Mouse (Mus musculus) liver, postnatal 0 days (tissue): ENCODE measurements at regions not wholly inside any gene's neighbourhood (a gene's known extent, or its start where the extent isn't known, plus 50 kb on each side); places are given as distances from the start of the nearest gene placed in this dataset.

ENCODE experiments used
- ATAC-seq: fragments of 200-750 bp; cut with Nextera tagmentation; 2 replicates; pipeline ENCODE4 v1.8.0; 2017; ENCODE audit warnings: mild to moderate bottlenecking, moderate library complexity
- DNase-seq: peaks from one replicate; pipeline ENCODE4 v3.0.0-alpha.2; 2016
- H3K27ac ChIP-seq: fragments of 300-500 bp; sonication (generic); 2 replicates; pipeline ENCODE4 v1.5.1; 2014; ENCODE audit warnings: antibody characterized with exemption, moderate library complexity, mild to moderate bottlenecking, low read depth
- H3K27me3 ChIP-seq: fragments of 300-500 bp; sonication (generic); 2 replicates; pipeline ENCODE4 v1.6.1; 2014; ENCODE audit warnings: low read length, control low read depth, mixed read lengths; ENCODE audit not compliant: insufficient read depth
- H3K36me3 ChIP-seq: fragments of 300-500 bp; sonication (generic); replicated peaks from 2 replicates; pipeline ENCODE4 v1.6.1; 2014; ENCODE audit warnings: mild to moderate bottlenecking, control low read depth, low read length, moderate library complexity, mixed read lengths; ENCODE audit not compliant: insufficient read depth
- H3K4me1 ChIP-seq: fragments of 300-500 bp; sonication (generic); 2 replicates; pipeline ENCODE4 v1.6.1; 2014; ENCODE audit warnings: antibody characterized with exemption, mild to moderate bottlenecking, control low read depth; ENCODE audit not compliant: insufficient read depth
- H3K4me2 ChIP-seq: fragments of 300-500 bp; sonication (generic); 2 replicates; pipeline ENCODE4 v1.6.1; 2014; ENCODE audit warnings: low read depth, mild to moderate bottlenecking, low read length, moderate library complexity, mixed read lengths
- H3K4me3 ChIP-seq: fragments of 300-500 bp; sonication (generic); 2 replicates; pipeline ENCODE4 v1.5.1; 2014; ENCODE audit warnings: low read depth, low read length
- H3K9ac ChIP-seq: fragments of 300-500 bp; sonication (generic); replicated peaks from 2 replicates; pipeline ENCODE4 v1.6.1; 2014; ENCODE audit warnings: mild to moderate bottlenecking, moderate library complexity
- H3K9me3 ChIP-seq: fragments of 300-500 bp; sonication (generic); 2 replicates; pipeline ENCODE4 v1.6.1; 2016; ENCODE audit warnings: mild to moderate bottlenecking, control low read depth, low read length, mixed read lengths
- CTCF ChIP-seq: sonication (generic); IDR thresholded peaks from 2 replicates; pipeline ENCODE4 v1.5.1; 2016; ENCODE audit warnings: antibody characterized with exemption, low read depth
- EP300 ChIP-seq: IDR thresholded peaks from 2 replicates; pipeline ENCODE4 v1.6.1; 2016; ENCODE audit warnings: antibody characterized with exemption, low read depth, mild to moderate bottlenecking
- WGBS: fragments of 180-500 bp; shearing (Covaris S2); extraction: QIAGEN DNeasy Blood & Tissue Kit; methylation state at CpG from one replicate; pipeline ENCODE4 v1.1.7; 2014; ENCODE audit not compliant: insufficient replicate concordance; 5-methylcytosine and 5-hydroxymethylcytosine counted together

GRCm38 (mm10) chr13:93992961-93993360 lies 64.6 kb upstream of the Lhfpl2 start:
- ATAC-seq (no peak), DNase-seq (no peak)
- Histone ChIP-seq H3K9ac (no peak overlapping the region), H3K27me3 (no peaks in the 10 kb centered on the region), H3K9me3 (no peaks in the 10 kb centered on the region), H3K36me3 (no peaks in the 10 kb centered on the region), H3K27ac (no peak overlapping the region), H3K4me3 (no peak overlapping the region), H3K4me2 (no peak overlapping the region), H3K4me1 (peaks cover 23% of the 10 kb centered on the region)
- WGBS = 69% methylated on average over 4 of the region's 4 CpGs
- TF ChIP-seq CTCF (no peak), EP300 (no peak)

GRCm38 (mm10) chr13:93995423-93995822 lies 62.2 kb upstream of the Lhfpl2 start:
- no peaks in the 10 kb centered on the region for H3K9me3 ChIP-seq
- WGBS = 67% methylated on average over 3 of the region's 3 CpGs
- H3K9ac ChIP-seq = no peak overlapping the region
- no peak for DNase-seq
- peak overlapping the region; percentile 62 for H3K27ac ChIP-seq
- no peak for ATAC-seq
- peaks cover 10% of the 10 kb centered on the region for H3K4me1 ChIP-seq
- no peak overlapping the region for H3K4me3 ChIP-seq
- TF ChIP-seq CTCF (no peak), EP300 (no peak)
- no peaks in the 10 kb centered on the region for H3K36me3 ChIP-seq
- H3K4me2 ChIP-seq = no peak overlapping the region
- H3K27me3 ChIP-seq = no peaks in the 10 kb centered on the region

GRCm38 (mm10) chr13:93996535-93997382 lies 60.8 kb upstream of the Lhfpl2 start:
- Histone ChIP-seq H3K36me3 (no peaks in the 10 kb centered on the region), H3K4me1 (peaks cover 4% of the 10 kb centered on the region; the same call in 1 of the 2 replicates), H3K9me3 (no peaks in the 10 kb centered on the region), H3K9ac (no peak overlapping the region), H3K27ac (peak overlapping the region; percentile 61; the same call in 1 of the 2 replicates), H3K4me2 (no peak overlapping the region), H3K4me3 (no peak overlapping the region), H3K27me3 (no peaks in the 10 kb centered on the region)
- ATAC-seq = peak; percentile 15; the same call in 1 of the 2 replicates
- TF ChIP-seq EP300 (no peak), CTCF (no peak)
- 56% methylated on average over 10 of the region's 10 CpGs for WGBS
- DNase-seq = no peak

GRCm38 (mm10) chr13:93997981-93998380 lies 59.6 kb upstream of the Lhfpl2 start:
- Histone ChIP-seq H3K9ac (no peak overlapping the region), H3K27ac (no peak overlapping the region), H3K9me3 (no peaks in the 10 kb centered on the region), H3K4me2 (no peak overlapping the region), H3K4me3 (no peak overlapping the region), H3K27me3 (no peaks in the 10 kb centered on the region), H3K36me3 (no peaks in the 10 kb centered on the region), H3K4me1 (peaks cover 4% of the 10 kb centered on the region; the same call in 1 of the 2 replicates)
- DNase-seq (no peak), ATAC-seq (no peak)
- TF ChIP-seq EP300 = no peak
- TF ChIP-seq CTCF = no peak
- 73% methylated on average over 5 of the region's 6 CpGs for WGBS

GRCm38 (mm10) chr13:93998406-93998805 lies 59.2 kb upstream of the Lhfpl2 start:
- WGBS = 73% methylated on average over 1 of the region's 1 CpGs
- no peak for DNase-seq
- Histone ChIP-seq H3K36me3 (no peaks in the 10 kb centered on the region), H3K9me3 (no peaks in the 10 kb centered on the region), H3K4me3 (no peak overlapping the region), H3K27me3 (no peaks in the 10 kb centered on the region), H3K4me2 (no peak overlapping the region), H3K4me1 (peaks cover 4% of the 10 kb centered on the region; the same call in 1 of the 2 replicates), H3K27ac (no peak overlapping the region), H3K9ac (no peak overlapping the region)
- ATAC-seq = no peak
- no peak for TF ChIP-seq EP300
- TF ChIP-seq CTCF = no peak

GRCm38 (mm10) chr13:94003816-94004215 lies 53.8 kb upstream of the Lhfpl2 start:
- WGBS = 60% methylated on average over 5 of the region's 5 CpGs
- no peaks in the 10 kb centered on the region for H3K36me3 ChIP-seq

More at GRCm38 (mm10) chr13:94003816-94004215, 53.8 kb upstream of the Lhfpl2 start:
- TF ChIP-seq EP300 (no peak), CTCF (no peak)
- ATAC-seq = no peak
- Histone ChIP-seq H3K27ac (no peak overlapping the region), H3K9ac (no peak overlapping the region), H3K9me3 (no peaks in the 10 kb centered on the region), H3K4me1 (no peaks in the 10 kb centered on the region), H3K4me3 (no peak overlapping the region), H3K27me3 (no peaks in the 10 kb centered on the region), H3K4me2 (no peak overlapping the region)
- DNase-seq = no peak
